Mouse (Mus musculus): Measurements from ENCODE around the gene Tmem80. TPM values are rescaled to one million over a fixed set of nuclear protein-coding genes. Genes with fewer than 3 reads are reported as not detected.

Gene Tmem80
- 10 to 100 TPM in 3 of 4 experiments, 1 to 10 TPM in 1; 9.1 to 11.5 (median 11.3) TPM for total RNA-seq (2022)

DNA sequence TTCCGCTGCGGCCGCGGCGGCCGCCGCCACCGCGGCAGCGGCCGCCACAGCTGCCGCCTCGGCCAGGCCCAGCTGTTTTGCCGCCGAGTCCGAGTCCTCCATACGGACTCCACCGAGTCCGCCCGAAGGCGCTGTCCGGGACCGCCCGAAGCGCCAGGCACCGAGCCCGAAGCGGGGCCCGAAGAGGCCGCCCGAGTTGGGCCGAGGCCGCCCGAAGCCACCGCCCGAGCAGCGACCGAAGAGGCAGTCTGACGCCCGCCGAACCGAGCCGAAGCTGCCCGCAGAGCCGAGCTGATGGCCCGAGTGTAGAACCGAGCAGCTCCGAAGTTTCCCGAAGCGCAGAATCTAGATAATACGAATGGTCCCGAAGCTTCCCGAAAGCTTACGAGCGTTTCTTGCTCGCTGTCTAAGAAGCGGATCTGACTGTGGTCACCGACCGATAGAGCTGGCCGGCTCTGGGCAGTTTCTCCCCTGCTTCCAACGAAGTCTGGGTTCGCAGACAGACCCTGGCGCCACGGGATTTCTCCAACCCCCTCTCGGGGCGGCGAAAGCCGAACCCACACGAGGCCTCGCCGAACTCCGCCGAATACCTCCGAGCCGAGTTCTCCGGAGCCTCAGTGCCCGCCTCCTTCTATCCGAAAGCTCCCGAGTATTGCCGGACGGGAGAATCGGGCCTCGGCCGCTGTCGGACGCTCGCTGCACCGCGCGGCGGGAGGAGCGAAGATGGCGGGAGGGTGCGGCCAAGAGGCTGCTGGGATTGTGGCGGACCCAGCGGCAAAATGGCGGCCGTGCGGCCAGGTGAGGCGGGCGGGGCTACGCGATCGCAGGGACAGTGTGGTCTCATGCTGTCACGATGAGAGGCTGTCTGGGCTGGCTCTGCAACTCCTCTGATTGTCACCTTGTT, at the start of gene Tmem80, which contains the start of gene Deaf1:
Gene Tmem80, plus strand, starts transcription at position 271 of the 904 bp plus-strand sequence.
Gene Deaf1, minus strand, starts transcription at position 222 of the 904 bp plus-strand sequence.
- DNase-seq (ENCODE audit: low spot score in 2 of 2) = peak; percentile 99 to 100

DNA sequence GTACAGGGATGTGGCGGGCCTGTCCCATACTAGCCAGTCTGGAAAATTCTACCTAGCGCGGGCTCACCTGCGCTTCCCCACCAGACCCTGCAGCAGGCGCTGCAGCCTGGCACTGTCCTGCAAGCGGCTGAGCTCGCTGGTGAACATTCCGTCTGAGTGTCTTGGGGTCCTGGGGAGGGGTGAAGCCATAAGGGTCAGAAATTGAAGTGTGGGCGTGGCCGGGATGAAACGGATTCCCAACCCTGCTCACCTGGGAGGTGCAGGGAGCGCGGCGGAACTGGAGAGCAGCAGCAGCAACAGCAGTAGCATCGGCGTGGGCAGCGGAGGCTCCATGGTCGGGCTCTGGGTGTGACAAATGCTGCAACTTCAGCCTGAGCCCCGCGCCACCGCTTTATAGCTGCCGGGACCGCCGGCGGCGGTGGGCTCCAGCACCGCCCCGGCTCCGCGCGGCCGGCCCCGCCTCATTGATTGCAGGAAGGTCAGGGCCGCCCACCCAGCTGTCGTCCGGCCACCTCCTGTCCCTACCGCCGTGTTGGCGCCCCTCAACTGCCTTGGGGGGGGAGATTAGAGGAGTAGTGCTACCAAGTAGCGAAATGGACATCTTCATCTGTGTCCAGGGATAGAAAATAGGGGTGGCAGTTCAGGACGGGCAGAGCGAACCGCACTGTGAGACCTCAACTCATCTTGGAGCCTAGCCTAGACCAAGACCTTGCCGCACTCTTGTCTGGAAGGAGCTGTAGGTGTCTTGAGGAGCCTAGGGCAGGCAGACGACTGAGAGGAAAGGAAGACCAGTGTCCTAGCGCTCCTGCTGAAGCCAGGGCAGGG, 48.6 kb upstream of the Tmem80 start, which contains the start of gene Sct:
Gene Sct, minus strand, starts transcription at position 368 of the 825 bp plus-strand sequence.
- DNase-seq (ENCODE audit: low spot score in 2 of 2) = no peak

DNA sequence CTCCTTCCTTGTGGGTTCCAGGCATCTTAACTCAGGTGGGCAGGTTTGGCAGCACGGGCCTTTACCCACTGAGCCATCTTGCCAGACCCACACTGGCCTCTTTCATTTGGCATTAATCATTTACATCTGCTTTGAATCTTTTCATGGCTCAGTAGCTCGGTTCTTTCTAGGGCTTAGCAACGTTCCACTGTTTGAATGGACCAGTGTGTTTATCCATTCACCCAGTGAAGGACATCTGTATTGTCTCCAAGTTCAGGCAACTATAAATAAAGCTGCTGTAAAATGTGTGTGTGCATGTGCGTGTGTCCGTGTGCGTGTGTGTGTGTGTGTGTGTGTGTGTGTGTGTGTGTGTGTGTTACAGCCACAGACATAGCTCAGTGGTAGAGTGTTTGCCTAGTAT, 46.1 kb upstream of the Tmem80 start:
- DNase-seq (ENCODE audit: low spot score in 2 of 2) = no peak

DNA sequence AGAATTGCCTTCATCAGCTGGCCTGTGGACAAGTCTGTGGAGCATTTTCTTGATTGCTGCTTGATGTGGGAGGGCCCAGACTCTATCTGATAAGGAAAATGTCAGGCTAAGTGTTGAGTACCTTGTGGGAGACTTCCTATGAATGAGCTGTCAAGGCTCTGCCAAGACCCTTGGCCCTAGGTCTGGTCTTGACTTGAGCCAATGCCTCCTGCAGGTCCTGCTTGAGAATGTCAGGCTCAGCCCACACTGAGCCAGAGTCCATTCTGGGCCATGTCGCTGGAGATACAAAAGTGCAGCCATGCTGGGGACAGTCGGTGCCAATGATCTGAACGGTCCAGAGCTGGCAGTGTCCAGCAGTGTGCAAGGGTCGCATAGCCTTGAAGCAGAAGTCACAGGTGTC, 44.8 kb upstream of the Tmem80 start:
- no peak for DNase-seq (ENCODE audit: low spot score in 2 of 2)

DNA sequence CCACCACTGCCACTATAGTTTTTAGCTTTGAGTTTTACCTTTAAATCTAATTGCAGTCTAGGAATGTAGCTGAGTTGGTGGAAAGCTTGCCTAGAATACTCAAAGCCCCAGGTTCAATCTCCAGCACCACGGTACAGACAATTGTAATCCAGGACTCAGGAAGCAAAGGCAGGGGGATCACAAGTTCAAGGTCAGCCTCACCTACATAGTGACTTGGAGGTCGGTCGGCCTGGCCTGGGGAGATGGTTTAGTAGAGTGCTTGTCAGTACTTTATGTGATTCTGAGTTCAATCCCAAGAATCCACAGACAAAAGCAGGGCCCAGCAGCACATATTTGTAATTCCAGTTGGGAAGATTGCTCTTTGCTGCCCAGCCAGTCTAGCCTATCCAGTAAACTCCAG, 39.5 kb upstream of the Tmem80 start:
- DNase-seq (ENCODE audit: low spot score in 2 of 2) = no peak

DNA sequence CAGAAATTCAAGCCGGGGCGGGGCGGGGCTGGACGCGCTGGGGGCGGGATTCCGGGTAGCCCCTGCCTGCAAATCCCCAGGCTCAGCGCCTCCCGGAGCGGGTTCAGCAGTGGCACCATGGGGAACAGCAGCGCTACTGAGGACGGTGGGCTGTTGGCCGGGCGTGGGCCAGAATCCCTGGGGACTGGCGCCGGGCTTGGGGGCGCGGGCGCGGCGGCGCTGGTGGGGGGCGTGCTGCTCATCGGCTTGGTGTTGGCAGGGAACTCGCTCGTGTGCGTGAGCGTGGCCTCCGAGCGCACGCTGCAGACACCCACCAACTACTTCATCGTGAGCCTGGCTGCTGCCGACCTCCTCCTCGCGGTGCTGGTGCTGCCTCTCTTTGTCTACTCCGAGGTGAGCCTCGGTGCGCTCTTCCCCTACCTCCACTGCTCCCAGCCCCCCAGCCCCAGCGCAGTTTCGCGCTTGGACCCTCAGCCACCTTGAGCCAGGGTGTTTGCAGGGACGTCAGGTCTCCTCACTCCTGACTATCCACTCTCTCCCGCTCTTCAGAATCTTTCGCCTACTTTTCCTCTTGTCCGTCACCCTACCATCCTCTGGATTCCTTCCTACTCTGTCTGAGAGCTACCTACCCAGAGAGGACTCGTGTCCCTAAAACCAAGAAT, 35.5 kb upstream of the Tmem80 start, which contains the start of gene Drd4:
Gene Drd4, plus strand, starts transcription at position 86 of the 662 bp plus-strand sequence.
- no peak for DNase-seq (ENCODE audit: low spot score in 2 of 2)

DNA sequence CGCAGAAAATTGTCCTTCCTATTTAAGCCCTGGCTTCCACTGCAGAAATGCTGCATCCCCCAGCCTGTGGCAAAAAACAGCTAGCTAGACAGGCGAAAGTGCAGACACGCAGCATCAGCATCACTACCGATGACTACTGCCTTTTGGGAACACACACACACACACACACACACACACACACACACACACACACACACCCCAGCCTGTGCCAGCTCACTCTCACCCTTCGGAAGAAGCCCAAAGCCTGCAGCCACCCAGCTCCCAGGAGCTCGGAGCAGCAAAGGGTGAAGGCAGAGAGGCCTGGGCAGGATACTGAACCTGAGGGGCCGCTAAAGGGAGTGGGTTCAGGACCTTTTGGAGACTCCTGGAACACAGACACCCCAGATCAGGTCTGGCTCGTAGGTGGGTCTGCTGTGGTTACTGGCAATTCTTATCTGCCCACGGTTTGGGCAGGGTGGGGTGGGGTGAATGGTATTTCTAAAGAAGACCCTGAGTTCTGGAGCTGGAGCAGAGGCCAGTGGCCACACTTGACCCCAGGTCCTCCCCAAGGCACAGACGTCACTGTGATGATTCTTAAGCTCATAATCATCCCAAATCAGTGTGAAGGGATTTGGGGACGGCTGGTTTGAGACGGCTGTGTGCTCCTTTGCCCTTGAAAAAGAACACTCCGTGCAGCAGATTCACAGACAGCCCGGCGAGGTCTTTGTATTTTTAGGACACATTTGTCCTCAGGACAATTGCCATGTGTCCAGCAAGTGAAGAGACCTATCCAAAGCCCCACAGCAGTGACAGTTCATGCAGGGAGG, 34.8 kb upstream of the Tmem80 start:
- no peak for DNase-seq (ENCODE audit: low spot score in 2 of 2)

DNA sequence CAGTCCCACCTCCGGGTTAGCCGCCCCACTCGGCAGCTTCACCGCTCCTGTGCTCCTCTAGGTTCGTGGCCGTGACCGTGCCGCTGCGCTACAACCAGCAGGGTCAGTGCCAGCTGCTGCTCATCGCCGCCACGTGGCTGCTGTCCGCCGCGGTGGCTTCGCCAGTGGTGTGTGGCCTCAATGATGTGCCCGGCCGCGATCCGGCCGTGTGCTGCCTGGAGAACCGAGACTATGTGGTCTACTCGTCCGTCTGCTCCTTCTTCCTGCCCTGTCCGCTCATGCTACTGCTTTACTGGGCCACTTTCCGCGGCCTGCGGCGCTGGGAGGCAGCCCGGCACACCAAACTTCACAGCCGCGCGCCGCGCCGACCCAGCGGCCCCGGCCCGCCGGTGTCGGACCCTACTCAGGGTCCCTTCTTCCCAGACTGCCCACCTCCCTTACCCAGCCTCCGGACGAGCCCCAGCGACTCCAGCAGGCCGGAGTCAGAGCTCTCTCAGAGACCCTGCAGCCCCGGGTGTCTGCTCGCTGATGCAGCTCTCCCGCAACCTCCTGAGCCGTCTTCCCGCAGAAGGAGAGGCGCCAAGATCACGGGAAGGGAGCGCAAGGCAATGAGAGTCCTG, 33.6 kb upstream of the Tmem80 start:
- no peak for DNase-seq (ENCODE audit: low spot score in 2 of 2)

DNA sequence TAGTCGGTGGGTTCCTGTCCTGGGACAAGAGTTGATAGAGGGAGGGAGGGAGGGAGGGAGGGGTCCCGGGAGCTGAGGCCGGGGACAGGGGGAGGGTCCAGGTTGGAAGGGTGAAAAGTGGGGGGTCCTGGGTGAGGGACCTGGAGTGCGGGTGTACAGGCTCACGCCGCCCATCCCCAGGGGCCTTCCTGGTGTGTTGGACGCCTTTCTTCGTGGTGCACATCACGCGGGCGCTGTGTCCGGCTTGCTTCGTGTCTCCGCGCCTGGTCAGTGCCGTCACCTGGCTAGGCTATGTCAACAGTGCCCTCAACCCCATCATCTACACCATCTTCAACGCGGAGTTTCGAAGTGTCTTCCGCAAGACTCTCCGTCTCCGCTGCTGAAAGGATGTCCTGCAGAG, 33.1 kb upstream of the Tmem80 start:
- no peak for DNase-seq (ENCODE audit: low spot score in 2 of 2)

DNA sequence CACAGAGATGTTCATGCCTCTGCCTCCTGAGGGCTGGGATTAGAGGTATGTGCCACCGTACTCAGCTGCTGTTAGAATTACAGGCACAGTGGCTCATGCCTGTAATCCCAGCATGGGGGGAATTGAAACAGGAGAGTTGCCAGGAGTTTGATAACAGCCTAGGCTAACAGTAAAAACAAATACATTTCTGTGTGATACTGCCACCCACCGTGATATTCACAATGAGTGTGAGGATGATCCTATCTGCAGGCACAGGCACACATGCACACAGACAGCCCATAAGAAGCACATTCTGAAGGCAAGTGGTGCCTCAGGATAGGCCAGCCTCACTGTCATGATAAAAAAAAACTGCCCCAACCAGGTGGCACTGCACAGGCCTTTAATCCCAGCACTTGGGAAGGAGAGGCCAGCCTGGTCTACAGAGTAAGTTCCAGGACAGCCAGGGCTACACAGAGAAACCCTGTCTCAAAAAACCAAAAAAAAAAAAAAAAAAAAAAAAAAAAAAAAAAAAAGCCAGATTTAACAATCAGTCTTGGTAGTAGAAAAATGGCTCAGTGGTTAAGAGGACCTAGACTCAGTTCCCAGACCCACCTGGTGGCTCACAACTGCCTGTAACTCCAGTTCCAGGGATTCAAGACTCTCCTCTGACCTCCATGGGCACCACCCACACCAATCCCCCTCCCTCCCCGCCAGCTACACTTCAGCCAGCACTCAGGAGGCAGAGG, 29.5 kb upstream of the Tmem80 start:
- no peak for DNase-seq (ENCODE audit: low spot score in 2 of 2)

DNA sequence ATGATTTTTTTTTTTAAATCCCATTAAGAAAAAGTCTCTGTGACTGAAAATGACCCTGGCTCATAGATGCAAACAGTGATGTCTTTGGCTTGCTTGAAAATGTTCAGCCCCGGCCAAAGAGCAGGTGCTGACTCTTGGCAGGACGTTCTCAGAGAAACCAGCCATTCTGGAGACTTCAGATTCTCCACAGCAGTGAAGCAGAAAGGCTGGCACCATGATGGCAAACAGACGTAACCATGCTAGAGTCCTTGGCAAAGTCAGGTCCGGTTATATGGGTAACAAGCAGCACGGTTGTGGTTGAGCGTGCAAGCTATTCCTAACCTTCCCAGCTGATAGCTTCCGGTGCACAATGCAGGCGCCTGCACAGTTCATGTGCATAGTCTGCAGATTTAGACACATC, 28.4 kb upstream of the Tmem80 start:
- no peak for DNase-seq (ENCODE audit: low spot score in 2 of 2)

DNA sequence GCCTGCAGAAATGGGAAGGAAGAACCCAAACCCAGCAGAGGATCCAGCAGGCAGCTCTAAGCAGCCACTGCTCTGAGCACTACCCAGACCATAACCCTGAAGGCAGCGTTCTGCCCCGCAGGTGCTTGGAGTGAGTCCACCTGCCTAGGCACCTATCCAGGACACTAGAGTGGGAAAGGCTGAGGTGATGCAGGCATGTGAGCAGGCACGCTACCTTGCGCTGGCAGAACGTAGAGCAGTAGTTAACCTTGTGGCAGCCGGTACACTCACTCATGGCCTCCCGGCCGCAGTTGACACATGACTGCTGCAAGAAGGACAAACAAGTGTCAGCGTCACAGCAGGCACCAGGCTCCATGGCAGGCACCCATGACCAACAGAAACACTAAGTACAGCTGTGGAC, 26.2 kb upstream of the Tmem80 start:
- DNase-seq (ENCODE audit: low spot score in 2 of 2) = no peak

DNA sequence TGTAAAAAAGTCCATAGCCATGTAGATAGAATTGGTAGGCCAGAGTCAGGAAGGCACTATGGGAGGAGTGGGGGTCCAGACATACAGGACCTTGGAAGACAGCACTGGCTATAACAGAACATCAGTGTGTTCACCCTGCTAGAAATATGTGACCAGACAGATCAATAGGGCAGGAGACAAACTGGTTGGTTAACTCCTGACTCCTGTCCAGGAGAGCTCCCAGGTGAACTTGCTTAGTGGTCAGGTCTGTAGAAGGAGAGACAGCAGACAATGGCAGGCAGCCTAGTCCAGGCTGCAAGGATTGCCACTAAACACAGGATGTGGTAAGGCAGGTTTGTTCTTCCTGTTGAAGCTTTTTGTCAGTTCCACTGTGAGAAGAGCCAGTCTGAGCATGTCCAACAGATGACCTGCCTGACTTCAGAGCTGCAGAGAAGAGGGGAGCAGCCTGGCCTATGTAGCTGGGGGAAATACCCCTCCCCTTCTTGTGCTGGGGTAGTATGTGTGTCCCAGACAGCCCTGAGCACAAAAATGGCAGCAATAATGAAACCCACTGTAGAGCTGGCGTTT, 24.8 kb upstream of the Tmem80 start:
- no peak for DNase-seq (ENCODE audit: low spot score in 2 of 2)

DNA sequence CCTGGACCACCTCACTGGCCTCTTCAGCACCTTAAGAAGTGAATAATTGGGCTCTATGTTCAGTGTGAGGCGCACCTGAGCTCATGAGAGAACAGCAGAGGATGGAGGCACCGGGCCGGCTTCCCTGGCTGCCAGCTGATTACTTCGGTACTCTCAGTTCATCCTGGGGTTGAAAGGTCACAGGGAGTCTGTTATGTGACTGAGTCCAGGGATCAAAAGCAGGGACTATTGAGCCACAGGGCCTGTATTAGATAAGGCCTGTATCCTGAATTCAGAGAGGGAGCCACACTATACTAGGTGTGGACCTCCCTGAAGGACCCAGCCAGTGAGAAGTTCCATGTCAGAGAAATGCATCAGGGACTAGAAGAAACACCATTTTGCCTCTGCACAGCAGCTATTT, 23.0 kb upstream of the Tmem80 start:
- DNase-seq (ENCODE audit: low spot score in 2 of 2) = no peak

DNA sequence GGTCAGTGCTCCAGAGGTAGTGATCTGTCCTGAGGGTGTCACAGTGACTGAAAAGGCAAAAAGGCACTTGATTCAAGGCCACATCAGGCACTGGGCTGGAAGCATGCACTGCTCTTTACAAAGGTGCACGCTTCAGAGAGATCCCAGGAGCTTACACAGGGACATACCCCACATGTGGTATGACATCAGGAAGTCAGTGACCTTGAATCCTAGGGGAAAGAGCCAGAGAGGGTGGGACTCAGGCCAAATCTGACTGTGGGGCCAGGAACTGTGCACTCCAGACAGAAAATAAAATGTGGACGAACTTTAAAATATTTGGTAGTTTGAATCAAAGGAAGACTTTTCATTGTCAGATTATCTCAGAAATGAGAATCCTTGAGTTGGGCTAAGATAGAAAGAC, 13.1 kb upstream of the Tmem80 start:
- no peak for DNase-seq (ENCODE audit: low spot score in 2 of 2)

DNA sequence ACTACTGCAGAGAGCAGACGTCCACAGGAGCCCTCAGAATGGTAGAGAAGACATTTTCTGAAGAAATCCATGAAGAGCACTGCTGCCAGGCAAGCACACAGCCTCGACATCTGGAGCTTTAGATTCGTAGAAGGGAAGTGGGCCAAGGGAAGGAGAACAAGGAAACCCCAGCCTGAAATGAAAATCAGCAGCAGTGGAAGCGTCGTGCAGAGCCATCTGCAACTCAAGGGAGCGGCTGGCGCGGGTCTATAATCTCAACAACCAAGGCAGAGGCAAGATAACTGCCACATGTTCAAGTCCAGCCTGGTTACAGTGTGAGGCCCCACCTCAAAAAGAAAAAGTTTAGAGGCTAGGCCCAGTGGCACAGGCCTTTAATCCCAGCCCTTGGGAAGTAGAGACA, 12.5 kb upstream of the Tmem80 start:
- no peak for DNase-seq (ENCODE audit: low spot score in 2 of 2)

DNA sequence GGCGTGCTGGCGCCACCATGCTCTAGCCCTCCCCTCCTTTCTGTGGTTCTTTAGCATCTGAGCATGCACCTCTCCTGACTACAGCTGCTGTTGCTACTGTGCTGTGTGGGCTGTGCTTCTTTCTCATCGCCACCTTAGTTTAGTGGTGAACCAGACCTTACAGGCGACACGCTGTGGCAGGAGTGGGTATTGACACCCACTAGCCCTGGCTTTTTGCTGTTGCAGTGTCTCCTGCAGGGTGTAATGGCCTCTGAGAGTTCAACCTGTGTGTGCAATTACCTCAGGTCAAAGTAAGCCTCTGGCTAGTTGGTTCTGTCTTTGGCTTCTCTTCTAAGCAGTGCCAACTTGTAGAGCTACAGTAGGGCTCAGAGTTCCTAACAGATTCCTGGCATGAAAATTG, 11.6 kb upstream of the Tmem80 start:
- DNase-seq (ENCODE audit: low spot score in 2 of 2) = no peak

DNA sequence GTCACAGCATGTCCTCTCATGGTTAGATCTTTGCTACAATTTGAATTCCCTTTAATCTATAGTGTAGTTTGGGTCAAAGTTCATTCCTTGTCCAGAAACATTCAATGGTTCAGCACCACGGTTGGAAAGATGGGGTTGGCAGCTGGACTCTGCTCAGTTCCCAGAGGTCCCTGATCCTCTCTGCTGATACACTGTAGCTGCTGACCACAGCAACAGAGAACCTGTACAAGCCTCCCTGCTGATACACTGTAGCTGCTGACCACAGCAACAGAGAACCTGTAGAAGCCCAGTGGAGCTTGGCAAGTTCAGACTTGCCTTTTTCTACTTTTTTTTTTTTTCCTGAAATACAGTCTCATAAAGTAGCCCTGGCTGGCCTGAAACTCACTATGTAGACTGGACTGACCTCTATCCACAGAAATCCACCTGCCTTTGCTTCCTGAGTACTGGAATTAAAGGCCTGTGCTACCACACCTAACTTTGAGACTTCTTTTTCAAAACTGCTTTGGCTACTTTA, 9.9 kb upstream of the Tmem80 start:
- no peak for DNase-seq (ENCODE audit: low spot score in 2 of 2)

DNA sequence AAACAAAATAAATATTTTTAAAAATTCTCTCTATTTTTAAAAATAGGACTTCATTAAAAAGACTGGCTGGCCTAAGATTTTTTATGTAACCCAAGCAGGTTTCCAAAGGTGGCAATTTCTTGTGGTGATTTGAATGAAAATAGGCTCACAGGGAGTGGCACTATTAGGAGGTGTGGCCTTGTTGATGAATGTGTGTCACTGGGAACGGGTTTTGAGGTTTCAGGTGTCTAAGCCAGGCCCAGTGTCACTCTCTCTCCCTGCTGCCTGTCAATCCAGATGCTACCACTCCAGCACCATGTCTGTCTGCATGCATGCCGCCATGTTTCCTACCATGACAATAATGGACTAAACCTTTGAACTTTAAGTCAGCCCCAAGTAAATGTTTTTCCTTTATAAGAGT, 8.1 kb upstream of the Tmem80 start:
- no peak for DNase-seq (ENCODE audit: low spot score in 2 of 2)

Measured in gastrocnemius, adult 8-10 months (tissue).